Mouse (Mus musculus): Measurements from ENCODE around the gene Pik3r6. TPM values are rescaled to one million over a fixed set of nuclear protein-coding genes. Genes with fewer than 3 reads are reported as not detected.

Pik3r6 gene
- polyA plus RNA-seq, 2 experiments: 2.2 to 2.9 TPM

DNA sequence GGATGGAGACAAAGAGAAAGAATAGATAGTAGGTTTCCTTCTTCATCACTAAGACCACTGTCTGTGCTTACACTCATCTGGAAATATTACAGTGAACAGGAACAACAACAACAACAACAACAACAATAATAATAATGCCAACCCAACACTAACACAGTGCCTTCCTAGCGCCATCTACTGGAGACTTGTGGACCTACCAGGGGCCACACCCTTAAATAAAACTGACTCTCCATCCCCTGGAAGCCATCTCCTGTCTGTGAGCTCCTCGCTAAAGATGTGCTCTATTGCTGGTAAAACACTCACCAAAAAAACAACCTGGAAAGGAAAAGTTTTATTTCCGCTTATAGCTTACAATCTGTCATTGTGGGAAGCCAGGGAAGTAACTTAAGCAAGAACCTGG, 46.8 kb downstream of the Pik3r6 start:
- Histone ChIP-seq H3K9me3 (ENCODE audit: control insufficient read depth, low read length) (no peaks in the 10 kb centered on the region), H3K4me2 (replicated peaks; ENCODE audit: low read depth, low read length, severe bottlenecking) (no peak overlapping the region), H3K36me3 (ENCODE audit: control insufficient read depth, insufficient read depth, low read length) (no peaks in the 10 kb centered on the region), H3K4me1 (ENCODE audit: control insufficient read depth, insufficient read depth, low read length) (no peaks in the 10 kb centered on the region), H3K27ac (replicated peaks; ENCODE audit: low read depth, low read length) (no peak overlapping the region), H3K4me3 (replicated peaks; ENCODE audit: low read length) (no peak overlapping the region), H3K27me3 (ENCODE audit: control insufficient read depth, insufficient read depth, low read length) (no peaks in the 10 kb centered on the region), H3K9ac (ENCODE audit: low read depth, low read length, severe bottlenecking) (no peak overlapping the region)
- DNase-seq (ENCODE audit: low spot score) (no peak), ATAC-seq (ENCODE audit: low FRiP score, low read depth) (no peak)
- 57% methylated on average over 3 of the region's 3 CpGs for WGBS
- TF ChIP-seq POLR2A (IDR thresholded peaks at IDR 0.05; ENCODE audit: borderline replicate concordance, extremely low read depth, insufficient read depth, insufficient read length): no peak

DNA sequence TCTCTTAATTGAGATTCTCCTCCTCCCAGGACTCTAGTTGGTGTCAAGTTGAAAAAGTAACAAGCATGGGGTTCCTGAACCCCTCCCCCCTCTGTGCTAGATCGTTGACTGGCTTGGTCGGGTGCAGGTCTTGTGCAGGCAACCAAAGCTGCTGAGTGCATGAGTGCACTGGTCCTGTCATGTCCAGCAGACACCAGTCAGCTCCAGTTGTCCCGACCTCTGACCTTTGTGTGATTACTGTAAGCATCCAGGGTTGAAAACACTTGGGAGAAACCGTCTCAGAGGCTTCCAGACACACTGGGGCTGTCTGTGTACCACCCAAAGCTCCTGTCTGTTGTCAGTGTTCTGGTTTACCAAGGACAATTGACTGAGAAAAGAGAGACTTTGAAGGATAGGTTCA, 47.5 kb downstream of the Pik3r6 start:
- Histone ChIP-seq H3K4me3 (replicated peaks; ENCODE audit: low read length) (no peak overlapping the region), H3K4me2 (replicated peaks; ENCODE audit: low read depth, low read length, severe bottlenecking) (no peak overlapping the region), H3K27me3 (ENCODE audit: control insufficient read depth, insufficient read depth, low read length) (peaks cover under 1% of the 10 kb centered on the region; the same call in 1 of the 2 replicates), H3K27ac (replicated peaks; ENCODE audit: low read depth, low read length) (no peak overlapping the region), H3K9ac (ENCODE audit: low read depth, low read length, severe bottlenecking) (no peak overlapping the region), H3K36me3 (ENCODE audit: control insufficient read depth, insufficient read depth, low read length) (no peaks in the 10 kb centered on the region), H3K4me1 (ENCODE audit: control insufficient read depth, insufficient read depth, low read length) (no peaks in the 10 kb centered on the region), H3K9me3 (ENCODE audit: control insufficient read depth, low read length) (no peaks in the 10 kb centered on the region)
- 51% methylated on average over 4 of the region's 4 CpGs for WGBS
- no peak for DNase-seq (ENCODE audit: low spot score)
- no peak for TF ChIP-seq POLR2A (IDR thresholded peaks at IDR 0.05; ENCODE audit: borderline replicate concordance, extremely low read depth, insufficient read depth, insufficient read length)
- no peak for ATAC-seq (ENCODE audit: low FRiP score, low read depth)

GRCm38 (mm10) chr11:68553981-68554471, 51.2 kb downstream of the Pik3r6 start:
- no peak for DNase-seq (ENCODE audit: low spot score)
- no peak for ATAC-seq (ENCODE audit: low FRiP score, low read depth)
- H3K4me3 ChIP-seq (replicated peaks; ENCODE audit: low read length): no peak overlapping the region
- H3K4me1 ChIP-seq (ENCODE audit: control insufficient read depth, insufficient read depth, low read length): 0 out of 2 replicates have a peak, but pooled peaks cover 3% of the 10 kb centered on the region
- H3K27me3 ChIP-seq (ENCODE audit: control insufficient read depth, insufficient read depth, low read length): peaks cover 14% of the 10 kb centered on the region
- H3K36me3 ChIP-seq (ENCODE audit: control insufficient read depth, insufficient read depth, low read length): no peaks in the 10 kb centered on the region
- no peak overlapping the region for H3K4me2 ChIP-seq (replicated peaks; ENCODE audit: low read depth, low read length, severe bottlenecking)
- 38% methylated on average over 8 of the region's 8 CpGs for WGBS
- no peak overlapping the region for H3K27ac ChIP-seq (replicated peaks; ENCODE audit: low read depth, low read length)
- no peak overlapping the region for H3K9ac ChIP-seq (ENCODE audit: low read depth, low read length, severe bottlenecking)
- no peak for TF ChIP-seq POLR2A (IDR thresholded peaks at IDR 0.05; ENCODE audit: borderline replicate concordance, extremely low read depth, insufficient read depth, insufficient read length)
- no peaks in the 10 kb centered on the region for H3K9me3 ChIP-seq (ENCODE audit: control insufficient read depth, low read length)

DNA sequence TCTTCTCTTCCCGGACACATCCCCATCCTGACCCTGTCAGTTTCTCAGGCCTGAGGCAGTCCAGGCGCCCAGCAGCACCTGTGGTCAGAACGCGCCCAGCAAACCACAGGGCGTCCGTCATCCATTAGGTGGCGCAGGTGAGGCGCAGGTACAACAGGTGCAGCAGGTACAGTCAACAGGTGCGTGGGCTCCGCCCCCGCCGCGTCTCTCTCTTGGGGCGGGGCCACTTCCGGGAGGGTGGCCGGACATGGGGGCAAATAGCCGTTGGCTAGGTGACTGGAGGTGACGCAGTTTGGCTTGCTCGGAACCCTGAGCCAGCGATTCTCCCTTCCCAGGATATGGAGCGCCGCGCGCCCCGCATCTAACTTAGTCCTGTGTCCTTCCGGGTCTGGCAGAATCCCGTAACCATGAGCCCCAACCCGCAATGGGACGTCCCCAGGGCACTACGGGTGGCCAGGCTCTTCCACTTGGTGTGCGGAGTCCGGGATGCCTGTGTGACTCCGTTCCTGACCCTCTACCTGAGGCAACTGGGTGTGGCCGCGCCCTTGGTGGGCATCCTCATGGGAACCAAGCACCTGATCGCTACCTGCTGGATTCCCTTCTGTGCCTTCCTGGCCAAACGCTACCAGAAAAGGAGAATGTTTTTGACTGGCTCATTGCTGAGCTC, 53.2 kb downstream of the Pik3r6 start, which contains the start of gene Mfsd6l:
TSS of gene Mfsd6l (plus strand) at position 269 of the 667 bp plus-strand sequence.
- Histone ChIP-seq H3K27ac (replicated peaks; ENCODE audit: low read depth, low read length) (no peak within 1 kb of the TSS), H3K4me1 (ENCODE audit: control insufficient read depth, insufficient read depth, low read length) (0 out of 2 replicates have a peak, but pooled peaks cover 3% of the 10 kb centered on the region), H3K27me3 (ENCODE audit: control insufficient read depth, insufficient read depth, low read length) (peaks cover 14% of the 10 kb centered on the region), H3K9me3 (ENCODE audit: control insufficient read depth, low read length) (no peaks in the 10 kb centered on the region), H3K4me2 (replicated peaks; ENCODE audit: low read depth, low read length, severe bottlenecking) (peak within 1 kb of the TSS; percentile 26; the same call in 1 of the 2 replicates), H3K36me3 (ENCODE audit: control insufficient read depth, insufficient read depth, low read length) (no peaks in the 10 kb centered on the region), H3K4me3 (replicated peaks; ENCODE audit: low read length) (peak within 1 kb of the TSS; percentile 11; the same call in 1 of the 2 replicates), H3K9ac (ENCODE audit: low read depth, low read length, severe bottlenecking) (no peak within 1 kb of the TSS)
- DNase-seq (ENCODE audit: low spot score): no peak
- ATAC-seq (ENCODE audit: low FRiP score, low read depth): no peak
- WGBS: 7% methylated on average over 27 of the region's 37 CpGs
- no peak for TF ChIP-seq POLR2A (IDR thresholded peaks at IDR 0.05; ENCODE audit: borderline replicate concordance, extremely low read depth, insufficient read depth, insufficient read length)

- Histone ChIP-seq H3K36me3 (ENCODE audit: control insufficient read depth, insufficient read depth, low read length) (no peaks in the 10 kb centered on the region), H3K9ac (ENCODE audit: low read depth, low read length, severe bottlenecking) (no peak overlapping the region), H3K9me3 (ENCODE audit: control insufficient read depth, low read length) (no peaks in the 10 kb centered on the region), H3K27ac (replicated peaks; ENCODE audit: low read depth, low read length) (no peak overlapping the region), H3K4me2 (replicated peaks; ENCODE audit: low read depth, low read length, severe bottlenecking) (no peak overlapping the region), H3K27me3 (ENCODE audit: control insufficient read depth, insufficient read depth, low read length) (peaks cover 14% of the 10 kb centered on the region), H3K4me3 (replicated peaks; ENCODE audit: low read length) (no peak overlapping the region), H3K4me1 (ENCODE audit: control insufficient read depth, insufficient read depth, low read length) (0 out of 2 replicates have a peak, but pooled peaks cover 3% of the 10 kb centered on the region)
- WGBS: 33% methylated on average over 1 of the region's 1 CpGs
- DNase-seq (ENCODE audit: low spot score) (no peak), ATAC-seq (ENCODE audit: low FRiP score, low read depth) (no peak)
- TF ChIP-seq POLR2A (IDR thresholded peaks at IDR 0.05; ENCODE audit: borderline replicate concordance, extremely low read depth, insufficient read depth, insufficient read length): no peak
Measured at GRCm38 (mm10) chr11:68559546-68559945, 56.7 kb downstream of the Pik3r6 start.

Data from limb, embryonic 14.5 days (tissue).